Mouse (Mus musculus): ENCODE measurements around the gene Tfeb. TPM values are rescaled to one million over a fixed set of nuclear protein-coding genes. Genes with fewer than 3 reads are reported as not detected.

Gene Tfeb
- total and polyA plus RNA-seq, 3 experiments, result 29.1 to 49.3 (median 39.9) TPM

GRCm38 (mm10) chr17:47766407-47767043, 29.7 kb downstream of the Tfeb start:
- Histone ChIP-seq H3K79me2 (replicated peaks; ENCODE audit: control insufficient read depth, extremely low read depth, insufficient read depth, poor library complexity, severe bottlenecking) (peaks cover 14% of the 10 kb centered on the region), H3K9ac (ENCODE audit: insufficient read depth, low read depth) (peak overlapping the region; percentile 26), H3K36me3 (replicated peaks in 1 of 2; ENCODE audit: control insufficient read depth in 1 of 2, insufficient read depth in 1 of 2, low read length in 1 of 2) (peaks cover 6 to 40% of the 10 kb centered on the region in 2 experiments), H3K9me3 (replicated peaks; ENCODE audit: low read length) (peaks cover 8% of the 10 kb centered on the region), H3K4me3 (replicated peaks in 1 of 3; ENCODE audit: low read depth in 2 of 3, low read length in 2 of 3, poor library complexity in 1 of 3) (no peak overlapping the region), H3K4me1 (ENCODE audit: control insufficient read depth in 1 of 2, insufficient read depth in 2 of 2) (peaks cover 52 to 90% of the 10 kb centered on the region in 2 experiments), H3K27me3 (replicated peaks) (no peaks in the 10 kb centered on the region), H3K4me2 (ENCODE audit: insufficient read depth, low read depth, poor library complexity, severe bottlenecking) (peak overlapping the region; percentile 72), H3K27ac (ENCODE audit: insufficient read depth, low read depth) (peak overlapping the region; percentile 98)
- no peak for DNase-seq (ENCODE audit: extremely low read depth)
- dilution Hi-C loops (cut with MboI; ENCODE audit: extremely low pct_ligation_motif_present, extremely low pct_unique_long_range_greater_than_20kb, low sequenced_read_pairs) (no loop called here), in situ Hi-C loops (cut with MboI; ENCODE audit: low pct_ligation_motif_present, low pct_unique_long_range_greater_than_20kb, low sequenced_read_pairs) (no loop called here)
- TF ChIP-seq MAX (IDR thresholded peaks at IDR 0.05; ENCODE audit: low read length) (peak; percentile 4; the same call in 1 of the 2 replicates), ZKSCAN1 (IDR thresholded peaks at IDR 0.05; ENCODE audit: borderline replicate concordance, low read depth, low read length) (no peak)

GRCm38 (mm10) chr17:47767081-47767455, 30.2 kb downstream of the Tfeb start:
- 0 out of 2 replicates have a peak, but pooled peaks have one; percentile 14 for TF ChIP-seq MAX (IDR thresholded peaks at IDR 0.05; ENCODE audit: low read length)
- no peak; the same call in 1 of the 2 replicates for TF ChIP-seq MAFK (IDR thresholded peaks at IDR 0.05; ENCODE audit: insufficient replicate concordance, low read length)
- H3K36me3 ChIP-seq (replicated peaks in 1 of 2; ENCODE audit: control insufficient read depth in 1 of 2, insufficient read depth in 1 of 2, low read length in 1 of 2), result peaks cover 3 to 40% of the 10 kb centered on the region in 2 experiments
- no peaks in the 10 kb centered on the region for H3K27me3 ChIP-seq (replicated peaks)
- H3K9me3 ChIP-seq (replicated peaks; ENCODE audit: low read length), result peaks cover 14% of the 10 kb centered on the region
- in situ Hi-C loops (cut with MboI; ENCODE audit: low pct_ligation_motif_present, low pct_unique_long_range_greater_than_20kb, low sequenced_read_pairs) (no loop called here), dilution Hi-C loops (cut with MboI; ENCODE audit: extremely low pct_ligation_motif_present, extremely low pct_unique_long_range_greater_than_20kb, low sequenced_read_pairs) (no loop called here)
- no peak overlapping the region for H3K4me3 ChIP-seq (replicated peaks in 1 of 3; ENCODE audit: low read depth in 2 of 3, low read length in 2 of 3, poor library complexity in 1 of 3)
- DNase-seq (ENCODE audit: extremely low read depth), result no peak
- H3K4me2 ChIP-seq (ENCODE audit: insufficient read depth, low read depth, poor library complexity, severe bottlenecking), result peak overlapping the region; percentile 72
- H3K79me2 ChIP-seq (replicated peaks; ENCODE audit: control insufficient read depth, extremely low read depth, insufficient read depth, poor library complexity, severe bottlenecking), result peaks cover 12% of the 10 kb centered on the region
- peak overlapping the region; percentile 26 for H3K9ac ChIP-seq (ENCODE audit: insufficient read depth, low read depth)
- H3K27ac ChIP-seq (ENCODE audit: insufficient read depth, low read depth), result peak overlapping the region; percentile 98
- peaks cover 47 to 84% of the 10 kb centered on the region in 2 experiments for H3K4me1 ChIP-seq (ENCODE audit: control insufficient read depth in 1 of 2, insufficient read depth in 2 of 2)

DNA sequence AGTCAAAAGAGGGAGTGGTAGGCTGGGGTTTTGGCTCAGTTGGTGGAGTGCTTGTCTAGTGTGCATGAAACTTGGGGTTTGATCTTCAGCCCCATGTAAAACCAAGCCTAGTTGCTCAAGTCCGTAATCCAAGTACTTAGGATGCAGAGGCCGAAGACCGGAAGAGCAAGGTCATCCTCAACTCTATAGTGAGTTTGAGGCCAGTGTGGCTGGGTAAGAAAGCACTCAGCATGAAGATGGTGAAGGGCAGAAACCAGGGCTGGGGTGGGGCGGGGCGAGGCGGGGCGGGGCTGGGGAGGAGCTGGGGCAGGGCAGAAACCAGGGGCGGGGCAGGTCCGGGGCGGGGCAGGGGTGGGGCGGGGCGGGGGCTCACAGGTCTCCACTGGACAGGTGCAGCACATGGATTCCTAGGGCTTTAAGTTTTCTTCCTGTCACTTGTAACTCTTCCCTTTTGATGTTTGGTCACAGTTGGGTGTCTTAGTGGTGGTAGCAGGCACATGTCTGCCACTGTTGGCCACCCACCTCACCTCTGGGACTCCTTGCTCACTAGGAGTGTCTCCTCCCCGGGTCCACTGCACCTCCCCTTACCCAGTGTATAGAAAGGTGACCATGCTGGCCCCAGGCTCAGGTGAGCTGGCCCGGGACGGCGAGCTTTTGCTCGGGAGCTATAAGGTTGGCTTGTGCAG, 30.8 kb downstream of the Tfeb start:
- Histone ChIP-seq H3K4me3 (replicated peaks in 1 of 3; ENCODE audit: low read depth in 2 of 3, low read length in 2 of 3, poor library complexity in 1 of 3) (peak overlapping the region in 1 of 3 experiments; percentile 32), H3K4me2 (ENCODE audit: insufficient read depth, low read depth, poor library complexity, severe bottlenecking) (peak overlapping the region; percentile 77), H3K27me3 (replicated peaks) (no peaks in the 10 kb centered on the region), H3K4me1 (ENCODE audit: control insufficient read depth in 1 of 2, insufficient read depth in 2 of 2) (peaks cover 42 to 81% of the 10 kb centered on the region in 2 experiments), H3K9me3 (replicated peaks; ENCODE audit: low read length) (peaks cover 19% of the 10 kb centered on the region), H3K27ac (ENCODE audit: insufficient read depth, low read depth) (peak overlapping the region; percentile 98), H3K36me3 (replicated peaks in 1 of 2; ENCODE audit: control insufficient read depth in 1 of 2, insufficient read depth in 1 of 2, low read length in 1 of 2) (peaks cover 3 to 40% of the 10 kb centered on the region in 2 experiments), H3K79me2 (replicated peaks; ENCODE audit: control insufficient read depth, extremely low read depth, insufficient read depth, poor library complexity, severe bottlenecking) (peaks cover 12% of the 10 kb centered on the region), H3K9ac (ENCODE audit: insufficient read depth, low read depth) (peak overlapping the region; percentile 26)
- dilution Hi-C loops (cut with MboI; ENCODE audit: extremely low pct_ligation_motif_present, extremely low pct_unique_long_range_greater_than_20kb, low sequenced_read_pairs) (no loop called here), in situ Hi-C loops (cut with MboI; ENCODE audit: low pct_ligation_motif_present, low pct_unique_long_range_greater_than_20kb, low sequenced_read_pairs) (no loop called here)
- TF ChIP-seq NELFE (IDR thresholded peaks at IDR 0.05; ENCODE audit: low read depth, low read length) (peak; percentile 60), ZKSCAN1 (IDR thresholded peaks at IDR 0.05; ENCODE audit: borderline replicate concordance, low read depth, low read length) (no peak), MEF2A (IDR thresholded peaks at IDR 0.05; ENCODE audit: borderline replicate concordance, low read depth, low read length) (no peak), CHD1 (IDR thresholded peaks at IDR 0.05; ENCODE audit: low read depth, low read length) (peak; percentile 62; the same call in 1 of the 2 replicates), POLR2A (IDR thresholded peaks at IDR 0.05; ENCODE audit: low read depth, low read length) (peak; percentile 61), MXI1 (IDR thresholded peaks at IDR 0.05; ENCODE audit: low read depth, low read length) (peak; percentile 60; the same call in 1 of the 2 replicates), POLR2AphosphoS2 (IDR thresholded peaks at IDR 0.05; ENCODE audit: low read depth, low read length) (no peak), IRF4 (IDR thresholded peaks at IDR 0.05; ENCODE audit: low read depth, low read length) (no peak), ELF1 (IDR thresholded peaks at IDR 0.05; ENCODE audit: low read depth, low read length) (peak; percentile 62; the same call in 1 of the 2 replicates), CHD2 (IDR thresholded peaks at IDR 0.05; ENCODE audit: low read length) (no peak), SIN3A (IDR thresholded peaks at IDR 0.05; ENCODE audit: low read length) (peak; percentile 54; the same call in 1 of the 2 replicates), TBP (conservative IDR thresholded peaks at IDR 0.05; ENCODE audit: low read depth, low read length) (peak; percentile 40; the same call in 1 of the 2 replicates), E2F4 (IDR thresholded peaks at IDR 0.05; ENCODE audit: insufficient replicate concordance, low read depth, low read length) (no peak), TCF12 (IDR thresholded peaks at IDR 0.05; ENCODE audit: low read depth, low read length) (0 out of 2 replicates have a peak, but pooled peaks have one; percentile 13), ETS1 (conservative IDR thresholded peaks at IDR 0.05; ENCODE audit: low read depth, low read length) (0 out of 2 replicates have a peak, but pooled peaks have one; percentile 12), MAZ (IDR thresholded peaks at IDR 0.05; ENCODE audit: low read depth, low read length) (peak; percentile 48; the same call in 1 of the 2 replicates), UBTF (IDR thresholded peaks at IDR 0.05; ENCODE audit: low read depth, low read length) (no peak), HCFC1 (IDR thresholded peaks at IDR 0.05; ENCODE audit: low read depth, low read length) (peak; percentile 27; the same call in 1 of the 2 replicates), PAX5 (IDR thresholded peaks at IDR 0.05; ENCODE audit: low read length) (no peak)
- peak; percentile 63 for DNase-seq (ENCODE audit: extremely low read depth)

Data from CH12.LX (cell line).